Mouse (Mus musculus): Measurements from ENCODE around the gene Olfr749. TPM values are rescaled to one million over a fixed set of nuclear protein-coding genes. Genes with fewer than 3 reads are reported as not detected.
"Not testable (repeated sequence)": the region's sequence is repeated elsewhere in the genome, so short reads cannot be mapped to it uniquely, and the experiment has no call there.

The Olfr749 gene
- polyA plus RNA-seq, 1 experiment from 2014 or later, result not detected

- H3K27ac ChIP-seq (ENCODE audit: low read length), result no peak overlapping the region
- no peak overlapping the region for H3K4me2 ChIP-seq (replicated peaks; ENCODE audit: low read depth, low read length)
- H3K4me3 ChIP-seq (ENCODE audit: low read depth, low read length), result no peak overlapping the region
- H3K9me3 ChIP-seq (ENCODE audit: control insufficient read depth, low read depth, low read length), result no peaks in the 10 kb centered on the region
- H3K9ac ChIP-seq (replicated peaks; ENCODE audit: low read depth, low read length), result no peak overlapping the region
- ATAC-seq (ENCODE audit: insufficient number of reproducible peaks, insufficient read depth, low FRiP score, low read depth), result no peak
- 67% methylated on average over 2 of the region's 2 CpGs for WGBS
- no peaks in the 10 kb centered on the region for H3K27me3 ChIP-seq (ENCODE audit: control insufficient read depth, insufficient read depth, low read length)
- no peaks in the 10 kb centered on the region for H3K4me1 ChIP-seq (ENCODE audit: control insufficient read depth, insufficient read depth, low read length)
- H3K36me3 ChIP-seq (ENCODE audit: control insufficient read depth, insufficient read depth, low read length), result no peaks in the 10 kb centered on the region
Measured at GRCm38 (mm10) chr14:50741584-50741983, 3.3 kb downstream of the Olfr749 start.

GRCm38 (mm10) chr14:50740334-50740733, 4.6 kb downstream of the Olfr749 start:
- H3K36me3 ChIP-seq (ENCODE audit: control insufficient read depth, insufficient read depth, low read length), result no peaks in the 10 kb centered on the region
- H3K9ac ChIP-seq (replicated peaks; ENCODE audit: low read depth, low read length), result no peak overlapping the region
- H3K27ac ChIP-seq (ENCODE audit: low read length), result no peak overlapping the region
- H3K4me3 ChIP-seq (ENCODE audit: low read depth, low read length), result no peak overlapping the region
- no peak overlapping the region for H3K4me2 ChIP-seq (replicated peaks; ENCODE audit: low read depth, low read length)
- no peak for ATAC-seq (ENCODE audit: insufficient number of reproducible peaks, insufficient read depth, low FRiP score, low read depth)
- H3K9me3 ChIP-seq (ENCODE audit: control insufficient read depth, low read depth, low read length), result no peaks in the 10 kb centered on the region
- no peaks in the 10 kb centered on the region for H3K4me1 ChIP-seq (ENCODE audit: control insufficient read depth, insufficient read depth, low read length)
- WGBS, result 78% methylated on average over 2 of the region's 2 CpGs
- no peaks in the 10 kb centered on the region for H3K27me3 ChIP-seq (ENCODE audit: control insufficient read depth, insufficient read depth, low read length)

GRCm38 (mm10) chr14:50722371-50722770, 22.5 kb downstream of the Olfr749 start:
- not testable (repeated sequence) for H3K4me2 ChIP-seq (replicated peaks; ENCODE audit: low read depth, low read length); H3K27me3 ChIP-seq (ENCODE audit: control insufficient read depth, insufficient read depth, low read length); H3K9me3 ChIP-seq (ENCODE audit: control insufficient read depth, low read depth, low read length); H3K36me3 ChIP-seq (ENCODE audit: control insufficient read depth, insufficient read depth, low read length); H3K9ac ChIP-seq (replicated peaks; ENCODE audit: low read depth, low read length); ATAC-seq (ENCODE audit: insufficient number of reproducible peaks, insufficient read depth, low FRiP score, low read depth); H3K4me1 ChIP-seq (ENCODE audit: control insufficient read depth, insufficient read depth, low read length); H3K27ac ChIP-seq (ENCODE audit: low read length); H3K4me3 ChIP-seq (ENCODE audit: low read depth, low read length)
- WGBS, result 88% methylated on average over 3 of the region's 4 CpGs

GRCm38 (mm10) chr14:50719875-50720274, 25.0 kb downstream of the Olfr749 start:
- H3K9me3 ChIP-seq (ENCODE audit: control insufficient read depth, low read depth, low read length); ATAC-seq (ENCODE audit: insufficient number of reproducible peaks, insufficient read depth, low FRiP score, low read depth); H3K27ac ChIP-seq (ENCODE audit: low read length); H3K27me3 ChIP-seq (ENCODE audit: control insufficient read depth, insufficient read depth, low read length); H3K36me3 ChIP-seq (ENCODE audit: control insufficient read depth, insufficient read depth, low read length); H3K4me2 ChIP-seq (replicated peaks; ENCODE audit: low read depth, low read length); H3K4me1 ChIP-seq (ENCODE audit: control insufficient read depth, insufficient read depth, low read length); H3K4me3 ChIP-seq (ENCODE audit: low read depth, low read length); H3K9ac ChIP-seq (replicated peaks; ENCODE audit: low read depth, low read length): not testable (repeated sequence)
- WGBS, result 90% methylated on average over 15 of the region's 15 CpGs

- Histone ChIP-seq H3K27me3 (ENCODE audit: control insufficient read depth, insufficient read depth, low read length) (no peaks in the 10 kb centered on the region), H3K4me2 (replicated peaks; ENCODE audit: low read depth, low read length) (no peak within 1 kb of the TSS), H3K27ac (ENCODE audit: low read length) (no peak within 1 kb of the TSS), H3K4me1 (ENCODE audit: control insufficient read depth, insufficient read depth, low read length) (no peaks in the 10 kb centered on the region), H3K9ac (replicated peaks; ENCODE audit: low read depth, low read length) (no peak within 1 kb of the TSS), H3K4me3 (ENCODE audit: low read depth, low read length) (no peak within 1 kb of the TSS), H3K9me3 (ENCODE audit: control insufficient read depth, low read depth, low read length) (no peaks in the 10 kb centered on the region), H3K36me3 (ENCODE audit: control insufficient read depth, insufficient read depth, low read length) (no peaks in the 10 kb centered on the region)
- WGBS, result 61% methylated on average over 1 of the region's 1 CpGs
- no peak for ATAC-seq (ENCODE audit: insufficient number of reproducible peaks, insufficient read depth, low FRiP score, low read depth)
Measured at GRCm38 (mm10) chr14:50707073-50707472, 37.8 kb downstream of the Olfr749 start, which contains the start of gene Olfr748. Gene Olfr748, plus strand, starts transcription at chr14:50707373.

- Histone ChIP-seq H3K27me3 (ENCODE audit: control insufficient read depth, insufficient read depth, low read length) (no peaks in the 10 kb centered on the region), H3K36me3 (ENCODE audit: control insufficient read depth, insufficient read depth, low read length) (no peaks in the 10 kb centered on the region), H3K9me3 (ENCODE audit: control insufficient read depth, low read depth, low read length) (no peaks in the 10 kb centered on the region), H3K27ac (ENCODE audit: low read length) (no peak within 1 kb of the TSS), H3K4me2 (replicated peaks; ENCODE audit: low read depth, low read length) (no peak within 1 kb of the TSS), H3K4me1 (ENCODE audit: control insufficient read depth, insufficient read depth, low read length) (no peaks in the 10 kb centered on the region), H3K9ac (replicated peaks; ENCODE audit: low read depth, low read length) (no peak within 1 kb of the TSS), H3K4me3 (ENCODE audit: low read depth, low read length) (no peak within 1 kb of the TSS)
- no peak for ATAC-seq (ENCODE audit: insufficient number of reproducible peaks, insufficient read depth, low FRiP score, low read depth)
- WGBS, result 92% methylated on average over 3 of the region's 3 CpGs
Measured at GRCm38 (mm10) chr14:50693106-50693505, 51.8 kb downstream of the Olfr749 start, which contains the start of gene Olfr747. Gene Olfr747, minus strand, starts transcription at chr14:50693206.

Other genes with a start within 250 kb of the Olfr749 start
- not detected in 2 replicates for gene Olfr742, start 241.5 kb downstream of the Olfr749 start, polyA plus RNA-seq (2014; fragmentation: Nextera tagmentation; extraction: Ambion mirVana)
- not detected in 2 replicates for gene Olfr743, start 223.3 kb downstream of the Olfr749 start, polyA plus RNA-seq (2014; fragmentation: Nextera tagmentation; extraction: Ambion mirVana)
- not detected in 2 replicates for gene Olfr744, start 130.2 kb downstream of the Olfr749 start, polyA plus RNA-seq (2014; fragmentation: Nextera tagmentation; extraction: Ambion mirVana)
- gene Olfr745, start 105.7 kb downstream of the Olfr749 start, polyA plus RNA-seq (2014; fragmentation: Nextera tagmentation; extraction: Ambion mirVana), result not detected in 2 replicates
- gene Olfr746, start 98.0 kb downstream of the Olfr749 start, polyA plus RNA-seq (2014; fragmentation: Nextera tagmentation; extraction: Ambion mirVana), result not detected in 2 replicates
- gene Olfr747, start 51.9 kb downstream of the Olfr749 start, polyA plus RNA-seq (2014; fragmentation: Nextera tagmentation; extraction: Ambion mirVana), result not detected in 2 replicates
- gene Olfr748, start 37.7 kb downstream of the Olfr749 start, polyA plus RNA-seq (2014; fragmentation: Nextera tagmentation; extraction: Ambion mirVana), result not detected in 2 replicates
- 77.3 and 79.6 TPM in 2 replicates for gene Ttc5, start 40.4 kb upstream of the Olfr749 start, polyA plus RNA-seq (2014; fragmentation: Nextera tagmentation; extraction: Ambion mirVana)
- gene Ccnb1ip1, start 62.6 kb upstream of the Olfr749 start, polyA plus RNA-seq (2014; fragmentation: Nextera tagmentation; extraction: Ambion mirVana), result not detected in 2 replicates
- gene Parp2, start 62.7 kb upstream of the Olfr749 start, polyA plus RNA-seq (2014; fragmentation: Nextera tagmentation; extraction: Ambion mirVana), result 71.8 and 76.2 TPM in 2 replicates
- 8.6 and 8.7 TPM in 2 replicates for gene Tep1, start 125.5 kb upstream of the Olfr749 start, polyA plus RNA-seq (2014; fragmentation: Nextera tagmentation; extraction: Ambion mirVana)
- 0.14 and 0.35 TPM in 2 replicates for gene Klhl33, start 152.4 kb upstream of the Olfr749 start, polyA plus RNA-seq (2014; fragmentation: Nextera tagmentation; extraction: Ambion mirVana)
- gene Osgep, start 179.8 kb upstream of the Olfr749 start, polyA plus RNA-seq (2014; fragmentation: Nextera tagmentation; extraction: Ambion mirVana), result 149 and 169 TPM in 2 replicates
- 217 and 223 TPM in 2 replicates for gene Apex1, start 179.9 kb upstream of the Olfr749 start, polyA plus RNA-seq (2014; fragmentation: Nextera tagmentation; extraction: Ambion mirVana)
- gene Pip4p1, start 185.8 kb upstream of the Olfr749 start, polyA plus RNA-seq (2014; fragmentation: Nextera tagmentation; extraction: Ambion mirVana), result 41.0 and 50.2 TPM in 2 replicates
- gene Pnp, start 186.0 kb upstream of the Olfr749 start, polyA plus RNA-seq (2014; fragmentation: Nextera tagmentation; extraction: Ambion mirVana), result 59.5 and 65.1 TPM in 2 replicates
- not detected in 2 replicates for gene Gm49342, start 199.4 kb upstream of the Olfr749 start, polyA plus RNA-seq (2014; fragmentation: Nextera tagmentation; extraction: Ambion mirVana)
- 0.31 TPM in 1 of 2 replicates, not detected in the other for gene Pnp2, start 210.9 kb upstream of the Olfr749 start, polyA plus RNA-seq (2014; fragmentation: Nextera tagmentation; extraction: Ambion mirVana)

All from stomach, embryonic 14.5 days (tissue).